Mouse (Mus musculus) T-helper 17 cell (primary cell): ENCODE data around the gene Gimap1.

ENCODE experiments used
- in situ Hi-C, 2 experiments: fragments of 300-600 bp; cut with MboI, MseI; formaldehyde crosslinking; loops; 1 replicate in 1 of 2; 2 replicates in 1 of 2; pipeline ENCODE4 v1.15.1; 2025; ENCODE audit warnings: high pct_unique_total_duplicates in 2 of 2

Gene Gimap1

GRCm38 (mm10) chr6:48785601-48786000 is 46.7 kb downstream of the Gimap1 start:
- in situ Hi-C loops = loop anchor here in 1 of 2 experiments (10.0 kb wide), 1 partner anchor 491 kb away; no protein-coding TSS in a partner anchor

DNA sequence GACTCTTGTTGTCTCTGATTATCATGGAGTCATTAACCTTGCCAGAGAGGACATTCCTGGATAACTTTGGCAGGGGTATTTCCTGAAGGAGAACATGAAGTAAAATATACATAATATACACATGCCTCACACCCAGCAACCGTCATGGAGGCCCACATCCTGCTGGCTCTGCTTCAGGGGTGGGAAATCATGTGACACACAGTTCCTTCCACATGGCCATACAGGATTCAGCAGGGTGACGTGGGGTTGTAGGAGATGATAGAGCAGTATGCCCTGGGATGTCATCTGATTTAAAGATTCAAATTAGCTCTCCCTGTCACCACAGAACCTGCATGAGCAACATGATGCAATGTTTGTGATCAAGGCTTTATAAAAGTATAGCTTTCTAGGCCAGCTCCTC is 49.0 kb downstream of the Gimap1 start:
- in situ Hi-C loops = loop anchor here in 1 of 2 experiments (10.0 kb wide), 1 partner anchor 493 kb away; no protein-coding TSS in a partner anchor
